Mouse (Mus musculus) R1 (cell line): ENCODE data around the gene Rps9.
A peak's percentile ranks its signal among the peaks of the same experiment; 100 is the strongest.

Experiments
- DNase-seq: peaks from one replicate; pipeline ENCODE4 v3.0.0-alpha.2; 2018; ENCODE audit warnings: low read depth, low spot score

The Rps9 gene

DNA sequence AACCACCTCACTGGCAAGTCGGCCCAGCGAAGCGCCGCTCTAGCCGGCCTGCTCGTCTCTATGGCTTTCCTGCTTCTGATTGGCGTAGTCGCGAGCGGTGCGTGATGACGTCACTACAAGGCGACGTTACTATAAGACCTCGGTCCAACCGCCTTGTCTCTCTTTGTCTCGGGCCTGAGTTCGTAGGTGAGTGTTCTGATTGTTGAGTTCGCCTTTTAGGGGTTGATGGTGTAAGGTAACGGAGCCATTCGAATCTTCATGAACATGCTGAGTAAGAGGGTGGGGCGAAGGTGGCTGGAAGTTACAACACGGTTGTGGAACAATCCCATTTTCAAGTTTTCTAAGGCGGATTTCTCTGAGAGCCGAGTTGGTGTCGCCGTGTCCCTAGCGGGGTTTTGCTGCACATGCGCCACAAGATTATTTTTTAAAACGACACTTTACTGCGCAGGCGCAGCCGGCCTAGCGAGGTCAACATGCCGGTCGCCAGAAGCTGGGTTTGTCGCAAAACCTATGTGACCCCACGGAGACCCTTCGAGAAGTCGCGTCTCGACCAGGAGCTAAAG is at the start of gene Rps9:
Gene Rps9, plus strand, starts transcription at position 115 of the 563 bp plus-strand sequence.
- peak; percentile 97 for DNase-seq

GRCm38 (mm10) chr7:3656966-3657365 is 46.8 kb upstream of the Rps9 start:
- no peak for DNase-seq

GRCm38 (mm10) chr7:3658578-3658977 is 45.2 kb upstream of the Rps9 start:
- no peak for DNase-seq

DNA sequence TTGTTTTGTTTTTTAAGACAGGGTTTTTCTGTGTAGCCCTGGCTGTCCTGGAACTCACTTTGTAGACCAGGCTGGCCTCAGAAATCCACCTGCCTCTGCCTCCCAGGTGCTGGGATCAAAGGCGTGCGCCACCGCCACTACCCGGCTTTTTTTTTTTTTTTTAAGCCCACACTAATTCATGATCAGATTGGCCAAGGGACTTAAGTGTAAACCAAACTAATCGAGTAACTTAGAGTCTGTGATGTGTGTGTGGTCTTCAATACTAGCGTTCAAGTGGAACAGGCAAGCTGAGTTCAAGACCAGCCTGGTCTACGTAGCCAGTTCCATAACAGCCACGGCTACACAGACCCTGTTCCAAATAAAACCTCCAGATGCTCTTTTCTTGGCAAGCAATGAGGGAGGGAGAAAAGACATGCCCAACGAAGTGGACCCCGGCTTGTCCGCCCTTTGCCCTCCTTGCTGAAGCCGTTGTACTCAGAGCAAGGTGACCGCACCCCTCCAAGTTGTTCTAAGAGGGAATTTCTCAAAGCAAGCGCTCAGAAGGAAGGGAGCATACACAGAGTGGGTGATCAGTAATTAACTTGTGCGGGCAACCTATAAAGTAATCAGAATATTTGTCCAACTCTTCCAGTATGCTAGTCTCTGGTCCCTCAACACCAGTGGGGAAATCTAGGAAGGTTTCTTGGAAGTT is 39.1 kb upstream of the Rps9 start:
- DNase-seq = no peak

- peak; percentile 99 for DNase-seq
Measured at GRCm38 (mm10) chr7:3665215-3666114, 38.3 kb upstream of the Rps9 start, which contains the start of gene Leng1. Gene Leng1, minus strand, starts transcription at chr7:3665840.

DNA sequence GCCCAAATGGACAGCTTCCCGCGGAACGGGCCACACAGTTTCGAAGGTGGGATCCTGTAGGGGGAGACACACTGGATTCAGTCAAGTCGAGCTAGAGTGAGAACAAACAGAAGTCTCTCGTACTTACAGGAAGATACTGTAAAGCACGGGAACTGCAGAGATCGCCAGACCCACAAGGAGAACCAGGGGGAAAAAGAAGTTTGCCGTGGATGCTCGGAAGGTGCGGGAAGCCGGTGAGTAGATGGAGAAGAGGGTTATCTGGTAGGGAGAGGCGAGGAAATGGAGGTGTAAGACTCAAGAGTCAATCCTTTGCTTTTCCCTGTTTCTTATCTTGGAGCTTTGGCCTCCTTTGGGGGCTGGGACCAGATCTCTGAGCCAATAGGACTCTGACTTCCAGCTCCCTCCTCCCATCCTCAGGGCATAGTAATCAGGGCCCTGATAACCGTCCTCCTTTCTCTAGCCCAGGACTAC is 36.8 kb upstream of the Rps9 start:
- peak; percentile 87 for DNase-seq

DNA sequence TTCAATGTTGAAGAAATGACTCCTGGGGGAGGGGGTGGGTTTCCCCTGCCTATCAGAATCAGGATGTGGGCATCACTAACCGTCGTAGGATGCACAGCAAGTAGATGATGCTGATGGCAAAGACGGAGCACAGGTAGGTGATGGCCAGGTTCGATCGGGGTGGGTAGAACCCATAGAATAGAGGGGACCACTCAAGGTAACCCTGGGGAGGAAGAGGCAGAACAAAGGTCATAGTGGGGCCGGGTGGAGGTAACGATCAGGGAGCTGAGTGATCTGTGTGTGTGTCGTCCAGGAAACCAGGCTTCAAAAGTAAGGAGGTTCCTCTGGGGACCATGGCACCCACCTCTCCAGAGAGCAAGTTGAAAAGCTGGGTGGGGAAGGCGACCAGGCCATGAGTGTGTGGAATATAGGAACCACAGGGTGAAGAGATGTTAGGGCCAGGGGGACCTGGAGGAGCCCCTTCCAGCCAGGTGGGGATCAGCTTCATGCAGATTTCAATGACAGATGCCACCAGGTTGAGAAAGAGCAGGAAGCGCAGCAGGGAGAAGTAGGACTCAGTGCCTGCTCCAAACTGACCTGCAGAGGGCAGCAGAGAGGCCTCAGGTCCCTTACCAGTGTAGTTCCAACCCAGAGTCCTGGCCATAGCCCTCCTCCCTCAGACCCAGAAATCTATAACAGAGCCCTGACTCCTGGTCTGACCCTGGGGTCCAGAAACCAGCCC is 29.1 kb upstream of the Rps9 start:
- DNase-seq = peak; percentile 88

DNA sequence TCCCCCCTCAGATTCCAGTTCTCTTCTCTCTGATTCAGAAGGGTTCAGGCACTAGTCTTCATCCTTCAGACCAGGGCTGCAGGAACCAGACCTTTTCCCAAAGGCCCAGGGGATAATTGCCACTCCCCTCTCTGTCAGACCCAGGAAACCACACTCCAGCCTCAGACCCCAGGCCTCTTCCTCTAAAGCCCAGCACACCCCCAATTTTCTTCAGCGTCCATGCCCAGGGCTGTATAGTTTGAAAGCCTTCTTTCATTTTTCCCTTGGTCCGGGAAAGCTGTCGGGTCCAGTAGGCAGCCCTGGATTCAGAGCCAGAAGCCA is 28.6 kb upstream of the Rps9 start:
- no peak for DNase-seq

DNA sequence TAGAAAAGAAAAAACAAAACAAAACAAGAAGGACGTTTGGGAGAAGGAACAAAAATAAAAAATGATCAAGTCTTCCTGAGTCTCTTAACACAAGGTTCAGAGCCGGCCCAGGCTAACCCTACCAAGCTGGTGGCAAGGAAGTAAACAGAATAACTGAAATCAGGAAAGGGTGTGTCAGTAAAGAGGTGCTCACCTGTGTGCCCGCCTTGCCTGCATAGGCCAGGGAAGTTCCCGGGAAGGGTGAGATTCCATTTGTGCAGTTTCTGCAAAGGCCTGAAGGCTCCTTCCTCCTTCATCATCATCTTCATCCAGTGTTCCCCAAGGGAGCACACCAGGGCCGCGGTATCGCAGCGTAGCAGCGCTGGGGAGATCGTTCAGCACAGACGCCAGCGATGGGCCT is 27.4 kb upstream of the Rps9 start:
- DNase-seq = no peak

GRCm38 (mm10) chr7:3677342-3677741 is 26.5 kb upstream of the Rps9 start, which contains the start of gene Tmc4:
Gene Tmc4, minus strand, starts transcription at chr7:3677553.
- DNase-seq = peak; percentile 30

DNA sequence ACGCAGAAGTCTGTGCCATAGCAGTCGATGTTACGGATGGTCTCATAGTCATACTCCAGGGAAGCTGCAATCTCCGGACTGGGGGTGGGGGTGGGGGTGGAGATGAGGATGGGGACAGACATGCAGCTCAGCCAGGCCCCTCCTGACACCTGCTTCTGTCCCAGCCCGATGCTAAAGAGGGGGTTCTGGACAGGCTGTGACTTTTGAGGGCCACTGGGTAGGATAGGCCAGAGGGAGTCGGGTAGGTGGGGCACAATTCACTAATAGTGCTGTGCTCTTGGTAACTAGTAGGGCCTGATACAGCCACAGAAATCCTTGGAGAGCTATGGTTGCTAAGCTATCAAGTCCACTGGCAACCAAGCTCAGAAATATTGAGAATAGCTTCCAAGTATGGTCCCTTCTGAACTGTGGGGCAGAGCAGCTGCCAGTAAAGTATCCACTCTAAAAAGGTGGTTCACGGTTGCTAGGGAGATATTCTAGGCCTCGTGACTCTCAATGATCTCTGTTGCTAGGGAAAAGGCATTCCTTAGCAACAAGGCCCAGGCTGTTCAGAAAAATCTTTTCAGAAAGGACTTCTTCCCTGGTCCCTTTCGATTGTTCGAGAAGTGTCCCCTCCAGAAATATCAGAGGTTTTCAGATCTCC is 19.8 kb upstream of the Rps9 start:
- no peak for DNase-seq

DNA sequence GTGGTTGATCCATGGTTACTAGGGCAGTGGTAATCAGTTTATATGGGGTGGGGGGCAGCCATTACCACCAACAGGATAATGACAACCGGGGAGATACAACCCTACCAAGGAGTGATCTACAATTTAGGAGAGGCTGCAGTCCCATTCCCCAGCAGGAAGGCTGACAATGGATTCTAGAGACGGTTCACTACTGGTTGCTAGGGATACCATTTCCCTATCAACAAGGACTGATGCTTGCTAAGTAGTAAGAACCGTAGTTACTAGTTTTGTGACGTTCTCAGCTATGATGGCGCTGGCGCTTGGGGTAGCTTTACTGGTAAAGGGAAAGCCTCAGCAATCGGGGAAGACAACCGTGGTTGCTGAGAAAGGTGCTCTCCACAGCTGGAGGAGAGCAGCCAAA is 19.1 kb upstream of the Rps9 start:
- DNase-seq = no peak

DNA sequence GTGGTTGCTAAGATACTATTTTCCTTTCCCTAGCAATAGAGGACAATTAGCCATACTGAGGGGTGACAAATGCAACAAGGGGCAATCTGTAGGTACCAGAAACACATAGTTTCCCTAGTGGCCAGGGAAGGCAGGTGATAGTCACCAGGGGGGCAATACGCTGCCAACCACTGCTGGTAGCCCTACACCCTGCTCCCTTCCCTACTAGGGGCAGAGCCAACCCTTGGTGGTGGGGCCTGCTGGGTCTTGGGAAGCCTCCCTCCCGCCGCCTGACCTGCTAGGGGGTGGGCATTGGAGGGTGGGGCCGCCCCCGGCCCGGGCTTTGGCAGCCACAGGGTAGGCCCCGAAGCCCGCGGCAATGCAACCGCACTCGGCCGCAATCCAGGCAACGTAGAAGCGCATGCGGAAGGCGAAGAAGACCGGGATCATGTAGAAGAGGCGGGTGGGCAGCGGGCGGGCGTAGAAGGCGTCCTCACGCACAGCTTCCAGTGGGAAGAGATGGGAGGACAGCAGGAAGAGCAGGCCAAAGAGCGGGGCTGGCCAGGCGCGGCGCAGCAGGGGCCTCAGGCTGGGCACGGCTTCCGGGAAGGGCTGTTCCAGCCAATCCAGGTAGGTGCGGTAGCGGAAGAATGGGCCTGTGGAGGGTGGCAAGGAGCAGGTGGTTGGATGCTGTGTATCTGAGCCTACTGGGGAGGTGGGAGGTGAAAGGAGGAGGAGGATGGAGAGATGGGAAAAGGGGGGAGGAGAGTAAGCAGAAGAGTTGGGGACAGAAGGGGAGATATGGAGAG is 18.2 kb upstream of the Rps9 start:
- no peak for DNase-seq

- DNase-seq = no peak
Measured at GRCm38 (mm10) chr7:3691919-3692318, 11.9 kb upstream of the Rps9 start.

GRCm38 (mm10) chr7:3692382-3692986 is 11.3 kb upstream of the Rps9 start, which contains the start of gene Tsen34:
Gene Tsen34, plus strand, starts transcription at chr7:3692863.
- DNase-seq = no peak

GRCm38 (mm10) chr7:3692987-3693808 is 10.6 kb upstream of the Rps9 start, which contains the start of gene Mboat7:
Gene Mboat7, minus strand, starts transcription at chr7:3693523.
- DNase-seq = peak; percentile 98

DNA sequence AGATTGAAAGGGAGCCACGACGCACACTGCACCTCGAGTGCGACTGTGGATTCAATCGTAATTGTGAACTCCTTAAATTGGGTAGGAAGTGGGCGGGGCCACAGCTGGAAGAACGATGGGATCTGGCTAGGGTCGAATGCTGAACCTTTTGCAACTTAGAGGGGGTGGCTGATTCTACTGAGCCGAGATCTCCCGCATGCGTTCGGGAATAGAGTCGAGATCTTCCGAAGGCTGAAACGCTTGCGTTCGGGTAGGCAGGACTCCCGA is 10.1 kb upstream of the Rps9 start:
- no peak for DNase-seq

GRCm38 (mm10) chr7:3694076-3694948 is 9.5 kb upstream of the Rps9 start:
- peak; percentile 98 for DNase-seq
